Mouse (Mus musculus) spleen, postnatal 4 days (tissue): ENCODE results near the gene Kdelr2.

ENCODE experiments used
- DNase-seq, 2 experiments: peaks; one replicate each; pipeline ENCODE4 v3.0.0; 2022; ENCODE audit warnings: low spot score in 2 of 2

Kdelr2 gene

GRCm38 (mm10) chr5:143400501-143400900 is 3.1 kb upstream of the Kdelr2 start:
- DNase-seq = no peak

GRCm38 (mm10) chr5:143401556-143401955 is 2.1 kb upstream of the Kdelr2 start:
- DNase-seq = no peak

- peak in 1 of 2 experiments; percentile 27 for DNase-seq
Measured at GRCm38 (mm10) chr5:143404148-143404930, 701 bp downstream of the Kdelr2 start.

GRCm38 (mm10) chr5:143405200-143405599 is 1.6 kb downstream of the Kdelr2 start:
- no peak for DNase-seq

- DNase-seq = no peak
Measured at GRCm38 (mm10) chr5:143406548-143406947, 2.9 kb downstream of the Kdelr2 start.

GRCm38 (mm10) chr5:143409239-143409638 is 5.6 kb downstream of the Kdelr2 start:
- DNase-seq = no peak

GRCm38 (mm10) chr5:143410841-143411395 is 7.3 kb downstream of the Kdelr2 start:
- no peak for DNase-seq

- no peak for DNase-seq
Measured at GRCm38 (mm10) chr5:143421484-143421883, 17.8 kb downstream of the Kdelr2 start.

- DNase-seq = no peak
Measured at GRCm38 (mm10) chr5:143422990-143423389, 19.4 kb downstream of the Kdelr2 start.

- peak; percentile 70 to 88 for DNase-seq
Measured at GRCm38 (mm10) chr5:143423899-143424519, 20.4 kb downstream of the Kdelr2 start.

GRCm38 (mm10) chr5:143434421-143434820 is 30.8 kb downstream of the Kdelr2 start:
- peak; percentile 75 to 91 for DNase-seq

- peak in 1 of 2 experiments; percentile 4 for DNase-seq
Measured at GRCm38 (mm10) chr5:143441298-143441697, 37.7 kb downstream of the Kdelr2 start.

- peak; percentile 4 to 35 for DNase-seq
Measured at GRCm38 (mm10) chr5:143441753-143442152, 38.1 kb downstream of the Kdelr2 start.

- peak; percentile 10 to 56 for DNase-seq
Measured at GRCm38 (mm10) chr5:143463671-143464070, 60.0 kb downstream of the Kdelr2 start.

- DNase-seq = peak; percentile 87 to 94
Measured at GRCm38 (mm10) chr5:143464100-143464756, 60.6 kb downstream of the Kdelr2 start, which contains the start of gene Daglb. Gene Daglb, plus strand, starts transcription at chr5:143464584.

GRCm38 (mm10) chr5:143464757-143465118 is 61.1 kb downstream of the Kdelr2 start:
- DNase-seq = no peak

- peak; percentile 25 to 63 for DNase-seq
Measured at GRCm38 (mm10) chr5:143465156-143466085, 61.8 kb downstream of the Kdelr2 start.

- DNase-seq = peak; percentile 11 to 53
Measured at GRCm38 (mm10) chr5:143466891-143467669, 63.4 kb downstream of the Kdelr2 start.

- DNase-seq = peak; percentile 8 to 53
Measured at GRCm38 (mm10) chr5:143467931-143468330, 64.3 kb downstream of the Kdelr2 start.

GRCm38 (mm10) chr5:143469628-143470027 is 66.0 kb downstream of the Kdelr2 start:
- DNase-seq = peak; percentile 7 to 47
